Mouse (Mus musculus): ENCODE data around the gene Sgsm3. TPM values are rescaled to one million over a fixed set of nuclear protein-coding genes. Genes with fewer than 3 reads are reported as not detected.
A peak's percentile ranks its signal among the peaks of the same experiment; 100 is the strongest.

Gene Sgsm3
- polyA plus RNA-seq, 1 experiment from 2014 or later = 54.3 TPM

Small RNA genes lying within 50 kb of the gene (microRNA-seq; reads per million reads assigned to microRNA genes)
- 12.1 reads per million, percentile 32 among the genes with 10 or more reads in this experiment for gene Mir5113

Other genes with a start within 250 kb of the Sgsm3 start
- 101 and 105 TPM in 2 replicates for gene Adsl, start 29.3 kb upstream of the Sgsm3 start, polyA plus RNA-seq (2014; fragmentation: Nextera tagmentation; extraction: Ambion mirVana)
- 29.0 and 31.5 TPM in 2 replicates for gene Mrtfa, start 213.0 kb downstream of the Sgsm3 start, polyA plus RNA-seq (2014; fragmentation: Nextera tagmentation; extraction: Ambion mirVana)